Mouse (Mus musculus) c-Kit-positive CD71-positive TER-119-negative erythroid progenitor cells, embryonic 14.5 days (primary cell): ENCODE results near the gene Rps10.
A peak's percentile ranks its signal among the peaks of the same experiment; 100 is the strongest.

ENCODE experiments used
- DNase-seq: peaks from one replicate; pipeline ENCODE4 v3.0.0-alpha.2; 2013; ENCODE audit warnings: low read depth

Gene Rps10

DNA sequence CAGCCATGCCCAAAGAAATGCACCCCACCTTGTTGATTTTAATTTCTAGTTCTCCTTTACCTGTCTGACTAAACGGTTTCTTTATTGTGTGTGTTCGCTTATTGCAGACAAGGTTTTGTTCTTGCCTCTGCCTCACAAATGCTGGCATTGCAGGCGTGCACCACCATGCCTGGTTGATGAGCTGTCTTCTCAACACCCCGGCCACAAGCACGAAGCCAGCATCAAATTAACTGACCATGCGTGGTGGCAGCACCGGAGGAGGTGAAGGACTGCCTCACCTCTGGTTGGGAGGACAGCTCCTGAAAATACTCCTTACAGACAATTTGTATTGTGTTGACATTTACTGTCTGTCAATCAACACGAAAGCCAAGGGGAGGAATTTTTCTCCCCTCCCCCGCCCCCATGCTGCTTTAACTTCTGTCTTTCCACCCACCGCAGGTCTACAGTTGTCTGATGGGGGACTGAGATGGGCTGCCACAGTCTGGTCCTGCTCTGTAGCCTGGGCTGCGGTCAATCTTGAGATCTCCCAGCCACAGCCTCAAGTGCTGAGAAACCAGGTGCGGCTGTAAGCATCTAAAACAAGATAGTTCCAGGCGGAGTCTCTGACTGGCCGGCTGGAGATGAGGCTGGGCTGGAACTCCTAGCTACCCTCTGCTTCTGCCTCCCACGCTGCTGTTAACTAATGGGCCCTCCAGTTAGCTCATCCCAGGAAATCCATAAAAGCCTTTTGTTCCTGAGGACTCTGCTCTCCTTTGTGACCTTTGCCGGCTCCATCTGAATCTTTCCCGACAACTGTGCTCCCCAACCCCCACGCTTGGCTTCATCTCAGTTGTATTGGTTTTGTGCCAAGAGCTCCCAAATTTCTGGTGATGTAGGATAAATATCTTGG is at the start of gene Rps10:
Gene Rps10 (minus strand): TSS at position 538 of the 889 bp plus-strand sequence.
- no peak for DNase-seq

DNA sequence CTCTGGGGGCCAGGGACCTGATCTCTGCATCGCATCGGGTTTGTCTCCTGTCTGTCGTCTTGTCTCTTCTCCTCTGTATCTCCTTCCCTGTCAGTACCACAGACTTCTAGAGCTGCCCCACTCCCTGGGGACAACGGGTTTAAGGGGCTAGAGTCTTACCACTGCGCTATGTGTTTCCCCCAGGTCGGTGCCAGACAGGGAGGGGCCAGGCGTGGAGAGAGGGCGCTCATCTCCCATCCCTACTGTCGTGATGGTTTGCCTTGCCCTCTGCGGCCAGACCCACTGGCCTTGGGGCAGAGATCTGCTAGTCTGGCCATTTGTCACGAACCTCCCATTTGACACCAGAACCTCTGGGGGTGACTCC is 49.1 kb upstream of the Rps10 start:
- no peak for DNase-seq

DNA sequence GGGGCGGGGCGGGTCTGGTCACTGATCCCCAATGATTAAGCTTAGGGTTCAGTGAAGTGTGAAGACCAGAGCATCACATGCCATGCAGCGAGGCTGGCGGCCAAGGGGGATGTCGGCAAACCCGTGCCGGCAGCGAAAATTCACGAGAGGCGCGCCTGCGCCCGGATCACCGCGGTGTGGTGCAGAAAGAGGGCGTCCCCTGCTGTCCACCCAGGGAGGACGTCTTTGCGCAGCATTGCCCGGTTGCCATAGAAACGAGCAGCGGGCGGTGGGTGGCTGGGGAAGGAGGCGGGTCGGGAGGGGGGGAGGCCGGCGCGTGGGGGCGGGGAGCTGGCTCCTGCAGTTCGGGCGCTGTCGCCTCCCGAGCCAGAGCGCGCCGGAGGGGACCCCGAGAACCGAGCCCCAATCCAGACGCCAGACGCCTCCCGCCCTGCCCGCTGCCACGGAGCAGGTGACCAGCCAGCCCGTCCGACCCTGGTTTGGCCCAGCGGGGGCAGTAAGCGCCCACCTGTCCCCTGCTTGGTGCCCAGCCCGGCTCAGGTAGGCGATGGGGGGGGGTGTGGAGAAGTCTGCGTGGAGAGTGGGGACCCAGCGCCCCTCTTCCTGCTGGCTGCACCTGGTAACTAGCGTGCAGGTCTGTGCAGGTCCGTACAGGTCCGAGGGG is 48.5 kb upstream of the Rps10 start:
- no peak for DNase-seq

DNA sequence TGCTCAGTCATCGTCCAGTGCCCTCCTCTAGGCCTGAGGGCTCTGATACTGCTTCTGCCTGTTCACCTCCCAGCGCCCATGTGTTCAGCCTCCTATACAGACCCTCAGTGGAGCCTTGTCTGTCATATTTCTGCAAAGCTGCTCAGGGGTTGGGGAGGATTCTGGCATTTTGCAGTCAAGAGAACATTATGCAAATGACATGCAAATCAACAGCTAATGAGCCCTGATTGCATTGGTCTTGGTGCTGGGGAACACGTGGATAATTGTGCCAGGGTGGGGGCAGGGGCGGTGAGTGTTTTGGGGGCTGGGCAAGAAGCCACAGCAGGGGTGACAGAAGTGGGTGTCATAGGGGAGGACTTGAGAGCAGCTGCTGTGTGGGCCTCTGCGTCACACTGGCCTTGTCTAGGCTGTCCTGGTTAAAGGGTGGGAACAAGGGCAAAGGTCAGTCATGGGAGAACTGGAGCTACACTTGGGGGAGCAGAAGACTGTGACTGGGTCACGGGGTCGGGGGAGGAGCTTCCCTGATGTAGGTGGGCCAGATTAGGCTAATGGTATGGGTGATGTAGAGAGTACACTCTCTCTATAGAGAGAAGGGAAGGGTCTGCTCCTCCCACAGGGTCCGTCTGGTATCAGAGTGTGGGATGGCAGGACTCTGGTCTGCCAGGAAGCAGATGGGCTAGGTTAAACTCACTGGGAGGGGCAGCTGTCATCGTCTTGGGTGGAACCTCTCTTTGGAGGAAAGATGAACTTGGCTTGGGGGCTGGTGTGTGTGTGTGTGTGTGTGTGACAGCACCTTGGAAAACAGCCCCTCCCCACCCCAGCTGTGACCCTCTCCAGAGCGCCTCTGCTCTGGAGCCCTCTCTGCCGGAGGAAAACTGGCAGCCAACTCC is 42.7 kb upstream of the Rps10 start:
- DNase-seq: no peak

DNA sequence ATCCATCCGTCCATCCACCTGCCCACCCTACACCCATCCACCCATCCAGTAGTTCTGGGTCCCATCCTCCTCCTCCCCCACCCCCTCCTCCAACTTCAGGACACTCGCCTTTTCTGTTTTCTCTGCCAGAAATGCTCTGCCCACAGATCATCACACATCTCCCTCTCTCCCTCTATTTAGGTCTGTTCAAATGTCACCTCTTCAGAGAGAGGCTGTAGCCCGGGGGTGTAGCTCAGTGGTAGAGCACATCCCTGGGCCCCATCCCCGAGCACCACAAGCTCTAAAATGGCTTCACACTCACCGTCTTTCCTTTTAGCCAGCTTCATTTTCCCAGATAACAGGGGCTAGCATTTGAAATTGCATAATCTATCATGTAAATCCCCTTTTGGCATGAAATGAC is 41.3 kb upstream of the Rps10 start:
- no peak for DNase-seq

DNA sequence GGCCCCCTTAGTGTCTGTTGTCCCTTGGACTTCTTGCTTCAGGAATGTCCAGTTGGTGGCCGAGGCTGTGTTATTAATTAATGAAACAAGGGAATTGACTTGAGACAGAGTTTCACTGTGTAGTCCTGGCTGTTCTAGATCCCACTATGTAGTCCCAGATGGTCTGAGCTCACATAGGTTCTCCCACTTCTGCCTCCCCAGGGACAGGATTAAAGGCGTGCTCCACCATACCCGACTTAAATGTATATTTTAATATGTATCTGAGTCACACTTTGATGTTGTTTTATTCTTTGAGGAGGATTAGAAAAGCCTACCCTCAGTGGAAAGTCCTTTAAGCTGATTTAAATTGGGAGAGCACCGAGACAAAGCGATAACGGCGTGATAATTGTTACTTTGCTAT is 39.8 kb upstream of the Rps10 start:
- no peak for DNase-seq

DNA sequence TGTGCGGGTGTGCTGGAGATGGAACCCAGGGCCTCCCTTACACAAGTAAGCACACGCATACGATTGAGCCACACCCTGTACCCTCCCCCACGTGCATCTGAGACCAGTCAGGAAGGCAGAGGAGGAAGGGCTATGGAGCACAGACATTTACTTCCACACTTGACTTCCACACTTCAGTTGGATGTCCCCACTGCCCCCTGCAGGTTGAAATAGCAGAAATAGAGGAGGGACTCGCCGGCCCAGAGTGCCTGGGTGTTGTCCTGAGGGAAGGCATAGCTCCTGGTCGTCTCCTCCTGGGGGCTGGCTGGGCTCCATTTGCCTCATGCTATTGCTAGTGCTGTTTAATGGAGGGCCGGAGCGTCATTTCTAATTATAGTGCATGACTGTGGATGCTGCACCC is 39.0 kb upstream of the Rps10 start:
- DNase-seq: no peak

DNA sequence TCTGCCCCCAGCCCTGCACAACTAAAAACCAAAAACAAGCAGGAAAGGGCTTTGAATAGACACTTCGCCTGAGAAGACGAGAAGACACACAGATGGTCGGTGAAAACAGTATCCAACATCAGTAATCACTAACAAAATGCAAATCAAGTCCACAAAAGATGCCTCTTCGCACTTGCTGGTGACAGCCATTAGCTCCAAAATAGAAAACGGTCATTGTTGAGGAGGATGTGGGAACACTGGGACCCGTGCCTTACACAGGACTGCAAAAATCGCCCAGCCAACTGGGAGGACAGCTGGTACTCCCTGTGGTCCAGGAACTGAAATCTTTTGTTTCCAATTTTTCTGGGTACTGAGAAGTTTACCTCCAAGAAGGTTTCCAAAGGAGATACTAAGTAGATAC is 37.5 kb upstream of the Rps10 start:
- no peak for DNase-seq

DNA sequence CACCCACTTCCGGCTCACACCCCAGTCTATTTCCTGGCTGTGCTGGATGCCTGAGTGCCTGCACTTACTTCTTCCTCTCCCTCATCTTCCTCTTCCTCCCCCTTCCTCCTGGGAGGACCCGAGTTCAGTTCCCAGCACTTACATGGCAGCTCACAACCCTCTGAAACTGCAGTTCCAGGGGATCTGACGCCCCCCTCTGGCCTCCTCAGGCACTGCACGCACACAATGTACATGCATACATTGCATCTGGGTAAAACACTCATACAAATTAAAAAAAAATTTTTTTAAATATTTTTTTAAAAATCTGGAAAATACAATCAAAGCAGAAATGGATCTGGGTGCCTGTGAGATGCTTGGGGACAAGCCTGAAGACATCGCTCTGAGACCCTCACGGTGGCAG is 35.3 kb upstream of the Rps10 start:
- DNase-seq: no peak

DNA sequence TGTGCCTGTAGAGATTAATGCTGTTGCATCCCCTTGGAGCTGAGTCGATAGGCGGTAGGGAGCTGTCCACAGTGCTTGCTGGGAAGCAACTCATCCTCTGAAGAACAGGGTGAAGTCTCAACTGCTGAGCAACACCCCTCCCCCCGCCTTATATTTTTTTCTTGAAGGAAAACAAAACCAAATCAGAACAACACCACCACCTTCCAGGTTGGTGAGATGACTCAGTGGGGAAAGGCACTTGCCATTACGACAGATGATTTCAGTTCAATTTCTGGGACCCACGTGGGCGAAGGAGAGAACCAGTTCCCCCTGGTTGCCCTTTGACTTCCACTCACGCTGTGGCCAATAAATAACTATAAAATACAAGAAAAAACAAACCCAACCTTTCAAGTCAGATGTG is 22.3 kb upstream of the Rps10 start:
- no peak for DNase-seq

DNA sequence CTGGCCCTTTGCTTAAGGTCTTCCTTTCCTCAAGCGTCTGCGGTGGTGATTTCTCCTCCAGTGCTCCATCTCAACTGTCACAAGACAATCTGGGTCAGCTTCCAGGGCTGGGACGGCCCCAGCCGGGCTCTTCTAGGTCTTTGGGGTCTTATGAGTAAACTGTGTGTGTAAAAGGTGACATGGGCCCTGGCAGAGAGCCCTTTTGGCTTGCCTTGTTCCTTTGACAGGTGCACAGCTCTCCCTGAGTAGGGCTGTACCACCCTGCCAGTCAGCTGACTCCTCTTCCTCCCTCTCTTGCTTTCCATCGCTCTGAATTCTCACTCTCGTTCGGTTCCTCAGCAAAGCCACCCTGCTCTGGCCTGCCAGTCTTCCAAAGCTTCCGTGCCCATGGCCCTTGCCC is 20.7 kb upstream of the Rps10 start:
- no peak for DNase-seq

DNA sequence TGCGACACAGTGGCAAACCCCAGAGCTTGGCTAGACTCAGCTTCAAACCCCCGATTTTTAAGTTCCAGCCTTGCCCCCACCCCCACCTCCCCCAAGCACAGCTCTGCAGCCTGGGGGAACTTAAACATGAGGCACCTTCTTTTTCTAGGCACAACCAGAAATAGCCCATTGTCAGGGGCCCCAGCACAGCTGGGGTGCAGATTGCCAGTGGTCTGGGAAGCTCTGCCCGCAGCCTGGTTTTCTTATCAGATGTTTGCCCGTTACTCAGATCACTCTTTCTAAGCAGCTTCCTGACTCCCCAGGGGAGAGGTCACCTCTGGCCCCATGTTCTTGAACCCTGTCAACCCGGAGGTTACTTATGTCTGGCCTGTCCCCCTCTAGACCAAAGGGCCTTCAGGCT is 19.9 kb upstream of the Rps10 start:
- DNase-seq: no peak

DNA sequence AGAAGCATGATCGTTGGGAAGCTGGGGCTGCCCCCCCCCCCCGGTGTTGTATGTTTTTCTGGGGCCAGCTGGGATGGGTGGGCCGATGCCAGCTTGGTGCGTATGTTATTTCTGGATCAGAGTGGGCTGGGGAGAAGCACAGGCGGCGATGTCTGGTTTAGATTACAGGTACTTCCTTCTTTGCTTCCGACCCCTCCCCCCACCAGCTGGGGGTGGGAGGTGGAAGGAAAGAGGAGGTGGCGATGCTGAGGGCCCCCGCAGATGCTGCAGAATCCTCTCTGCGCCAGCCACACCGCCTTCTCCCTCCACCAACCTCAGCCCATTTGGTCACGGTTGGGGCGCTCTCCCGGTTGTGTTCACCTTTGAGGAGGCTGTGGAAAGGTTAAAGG is 19.5 kb upstream of the Rps10 start:
- DNase-seq: no peak

DNA sequence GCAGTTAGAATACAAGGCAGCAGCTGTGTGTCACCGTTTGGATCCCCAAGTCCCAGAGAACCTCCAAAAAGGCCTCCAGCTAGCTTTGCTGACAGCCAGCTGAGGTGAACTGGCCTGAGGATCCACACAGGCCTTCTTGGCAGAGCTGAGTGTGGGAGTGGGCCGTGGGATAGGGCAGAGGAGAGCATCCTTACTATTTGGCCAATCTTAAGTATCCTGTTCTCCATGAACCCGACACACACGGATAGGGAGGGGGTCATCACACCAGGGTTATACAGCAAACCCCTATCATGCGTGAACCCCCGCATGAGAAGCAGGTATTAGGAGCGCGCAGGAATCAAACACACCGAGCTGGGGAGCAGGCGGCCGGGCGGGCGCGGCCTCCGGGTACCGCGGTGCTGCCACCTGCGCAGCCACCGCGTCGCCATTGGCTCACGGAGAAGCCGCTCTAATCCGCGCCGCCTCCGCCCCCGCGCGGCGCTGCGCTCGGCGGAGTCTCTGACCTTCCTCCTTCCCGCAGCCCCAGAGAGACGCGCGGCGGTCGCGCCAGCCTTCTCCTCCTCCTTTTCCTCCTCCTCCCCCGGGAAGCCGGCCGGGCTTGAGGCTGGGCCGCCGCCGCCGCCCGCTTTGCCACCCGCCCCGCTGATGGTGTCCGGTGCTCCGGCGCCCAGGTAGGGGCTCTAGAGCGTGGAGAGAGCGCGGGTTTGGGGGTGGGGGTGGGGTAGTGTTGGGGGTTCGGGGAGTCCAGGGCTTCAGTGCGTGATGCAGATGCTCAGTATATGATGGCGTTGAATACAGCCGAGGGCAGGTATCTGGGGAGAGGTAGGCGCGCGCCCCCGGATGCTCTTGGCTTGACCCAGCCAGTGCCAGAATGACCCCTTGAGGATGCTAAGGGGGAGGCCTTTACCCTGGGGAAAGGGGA is 18.9 kb upstream of the Rps10 start, which contains the start of gene Pacsin1:
Gene Pacsin1 (plus strand): TSS at position 421 of the 922 bp plus-strand sequence.
- no peak for DNase-seq

DNA sequence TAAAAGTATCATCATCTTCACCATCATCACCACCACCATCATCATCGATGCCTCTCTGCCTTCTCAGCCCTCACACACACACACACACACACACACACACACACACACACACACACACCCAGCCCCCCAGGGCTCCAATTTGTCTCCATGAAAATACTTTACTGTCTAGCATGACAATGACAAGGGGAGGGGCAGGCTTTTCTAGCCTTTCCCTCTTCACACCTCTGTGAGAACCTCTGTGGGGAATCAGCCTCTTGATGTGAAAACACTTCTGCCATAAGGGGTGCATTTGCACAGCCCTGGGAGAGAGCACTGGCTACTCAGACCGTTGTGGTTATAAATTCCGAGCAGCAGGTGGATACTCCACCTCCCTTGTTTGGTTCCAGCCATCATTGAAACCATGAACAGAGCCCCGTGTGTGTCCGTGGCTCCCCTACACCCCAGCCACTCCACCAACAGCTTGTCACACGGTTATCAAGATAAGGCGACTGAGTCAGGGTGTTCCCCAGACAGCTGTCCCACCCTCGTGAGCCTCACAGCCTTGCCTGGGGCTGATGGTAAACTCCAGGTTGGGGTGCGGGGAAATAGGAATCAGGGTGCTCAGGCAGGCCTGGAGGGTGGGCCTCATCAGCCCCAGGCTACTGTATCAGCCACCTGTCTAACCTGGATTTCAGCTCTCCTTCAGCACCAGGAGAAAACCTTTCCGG is 16.9 kb upstream of the Rps10 start:
- DNase-seq: no peak

DNA sequence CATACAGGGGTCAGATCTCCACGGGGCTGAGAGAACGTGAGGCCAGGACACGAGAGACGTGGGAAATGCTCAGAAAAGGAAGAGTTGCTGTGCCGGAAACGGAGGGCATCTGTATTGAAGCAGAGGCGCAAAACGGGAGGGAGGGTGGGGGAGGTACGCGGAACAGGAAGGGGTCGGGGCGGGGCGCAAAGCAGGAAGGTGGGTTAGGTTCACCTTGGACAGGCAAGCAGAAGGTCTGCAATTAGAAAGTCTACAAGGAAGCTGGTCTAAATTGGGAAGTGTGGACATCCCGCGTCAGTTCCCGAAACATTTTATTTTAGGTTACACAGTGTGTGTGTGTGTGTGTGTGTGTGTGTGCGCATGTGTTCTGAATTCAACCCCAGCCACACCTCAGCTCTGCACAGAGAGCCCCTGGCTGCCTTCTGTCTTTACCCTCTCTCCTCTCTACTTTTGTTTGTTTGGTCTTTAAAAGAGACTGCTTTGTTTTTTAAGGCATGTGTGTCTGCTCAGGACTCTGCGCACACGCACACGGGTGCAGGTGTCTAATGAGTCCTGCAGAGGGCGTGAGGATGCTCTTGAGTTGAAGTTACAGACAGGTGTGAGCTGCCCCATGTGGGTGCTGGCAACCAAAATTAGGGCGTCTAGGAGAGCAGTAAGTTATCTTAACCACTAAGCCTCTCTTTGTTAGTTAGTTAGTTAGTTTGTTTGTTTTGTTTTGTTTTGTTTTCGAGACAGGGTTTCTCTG is 15.7 kb upstream of the Rps10 start:
- no peak for DNase-seq

DNA sequence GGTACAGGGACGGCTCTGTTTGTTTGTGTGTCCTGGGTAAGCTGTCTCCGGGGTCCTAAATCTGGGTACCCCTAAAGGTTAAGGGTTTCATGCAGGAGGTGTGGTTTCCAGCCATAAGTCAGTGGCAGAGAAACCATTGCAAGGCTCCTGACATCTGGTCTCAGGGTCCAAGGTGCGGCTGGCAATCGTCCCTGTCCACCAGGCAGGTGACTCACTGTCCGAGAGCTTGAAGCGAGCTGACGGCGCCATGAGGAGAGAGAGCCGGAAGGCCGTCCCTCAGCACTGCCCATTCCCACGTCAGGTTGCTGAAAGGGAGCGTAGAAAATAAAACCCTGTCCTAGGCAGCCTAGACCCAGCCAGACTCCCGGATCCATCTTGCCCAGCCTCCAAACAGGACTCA is 14.1 kb upstream of the Rps10 start:
- DNase-seq: no peak

DNA sequence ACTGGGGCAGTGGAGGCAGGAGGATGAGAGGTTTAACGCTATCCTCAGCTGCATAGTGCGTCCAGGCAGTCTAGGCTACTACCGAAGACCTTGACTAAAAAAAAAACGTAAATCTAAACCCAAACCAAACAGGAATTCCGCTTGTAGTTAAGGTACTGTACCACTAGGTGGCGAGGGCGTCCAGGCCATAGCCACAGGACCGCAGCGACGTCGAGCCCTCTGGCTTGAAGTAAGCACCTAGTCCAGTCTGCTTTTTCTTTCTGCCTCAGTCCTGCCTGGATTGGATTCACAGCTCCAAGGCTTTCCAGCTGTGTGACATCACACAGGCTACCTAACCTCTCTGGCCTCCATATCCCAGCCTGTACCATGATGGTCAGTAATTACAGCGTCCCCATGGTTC is 13.7 kb upstream of the Rps10 start:
- peak; percentile 63 for DNase-seq

DNA sequence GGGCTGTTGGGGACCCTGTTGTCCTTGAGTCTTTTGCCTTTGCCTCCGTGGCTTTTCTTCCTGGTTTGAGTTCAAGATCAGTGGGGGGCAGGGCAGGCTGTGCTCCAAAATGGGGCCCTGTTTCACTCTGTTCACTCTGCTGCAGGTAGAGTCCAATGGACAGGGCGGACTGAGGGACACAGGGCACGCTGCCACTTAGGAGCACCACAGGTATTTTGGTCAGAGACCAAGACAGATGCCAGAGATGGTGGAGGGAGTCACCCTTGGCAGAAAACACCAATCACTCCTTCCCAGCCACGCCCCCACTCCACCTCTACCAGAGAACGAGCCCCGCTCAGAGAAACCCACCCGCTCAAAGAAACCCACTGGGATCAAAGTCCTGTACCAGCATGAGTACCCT is 9.3 kb upstream of the Rps10 start:
- no peak for DNase-seq

DNA sequence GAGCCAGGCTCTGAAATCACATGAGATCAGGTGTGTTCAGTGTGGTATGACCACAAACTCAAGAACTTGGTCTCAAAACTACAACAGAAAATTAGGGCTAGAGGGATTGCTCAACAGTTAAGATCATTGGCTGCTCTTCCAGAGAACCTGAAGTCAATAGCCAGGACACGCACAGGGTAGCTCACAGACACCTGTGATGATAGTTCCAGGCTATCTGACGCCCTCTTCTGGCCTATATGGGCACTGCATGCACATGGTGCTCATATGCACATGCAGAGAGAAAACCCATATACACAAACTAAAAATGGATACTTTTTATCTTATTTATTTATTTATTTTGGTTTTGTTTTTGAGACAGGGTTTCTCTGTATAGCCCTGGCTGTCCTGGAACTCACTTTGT is 8.1 kb upstream of the Rps10 start:
- no peak for DNase-seq
